Mouse (Mus musculus): ENCODE results near the gene Gm20388. TPM values are rescaled to one million over a fixed set of nuclear protein-coding genes. Genes with fewer than 3 reads are reported as not detected.

Gene Gm20388
- polyA plus RNA-seq, 1 experiment from 2014 or later = 5.5 TPM

DNA sequence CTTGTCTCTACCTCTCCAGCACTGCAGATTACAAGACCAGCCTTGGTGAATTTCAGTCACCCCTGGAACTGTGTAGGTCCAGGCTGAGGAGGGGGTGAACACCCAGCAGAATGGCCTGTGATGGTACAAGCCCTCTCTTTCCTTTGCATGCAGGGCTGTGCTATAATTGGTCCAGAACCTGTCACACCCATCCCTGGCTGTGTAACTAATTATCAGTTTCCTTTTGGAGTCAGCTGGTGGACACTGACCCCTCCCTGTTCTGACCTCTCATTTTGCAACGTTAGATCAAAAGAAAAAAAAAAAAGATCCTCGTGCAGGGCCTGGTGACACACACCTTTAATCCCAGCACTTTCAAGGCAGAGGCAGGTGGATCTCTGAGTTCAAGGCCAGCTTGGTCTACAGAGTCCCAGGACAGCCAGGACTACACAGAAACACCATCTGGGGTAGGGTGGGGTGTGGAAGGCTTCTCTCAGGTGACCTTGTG is 2032.5 kb downstream of the Gm20388 start:
- peaks cover 18% of the 10 kb centered on the region for H3K4me1 ChIP-seq
- H3K4me3 ChIP-seq = no peak overlapping the region
- H3K27ac ChIP-seq = no peak overlapping the region
- no peaks in the 10 kb centered on the region for H3K36me3 ChIP-seq (replicated peaks)
- H3K9me3 ChIP-seq = no peaks in the 10 kb centered on the region
- WGBS = 56% methylated on average over 2 of the region's 2 CpGs
- H3K27me3 ChIP-seq (ENCODE audit: poor library complexity, severe bottlenecking) = no peaks in the 10 kb centered on the region; the same call in 1 of the 2 replicates
- no peak for DNase-seq (ENCODE audit: extremely low spot score, low spot score)

DNA sequence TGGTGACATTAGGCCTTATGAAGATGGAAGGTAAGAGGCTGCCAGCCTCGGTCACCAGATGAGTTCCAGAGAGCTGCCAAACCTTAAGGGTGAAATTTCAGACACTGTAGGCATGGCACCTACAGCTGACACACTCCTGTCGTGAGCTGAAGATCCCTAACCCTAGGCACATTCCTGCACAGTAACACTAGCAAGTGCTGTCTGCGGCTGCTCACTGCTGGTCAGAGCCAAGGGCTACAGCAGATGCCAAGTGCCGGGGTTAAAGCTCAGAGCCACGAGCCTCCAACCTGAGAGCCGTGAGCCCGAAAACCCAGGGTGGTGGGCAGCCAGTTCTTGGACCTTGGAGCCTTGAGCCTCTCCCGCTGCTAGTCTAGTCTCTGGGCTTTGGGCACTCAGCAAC is 2033.1 kb downstream of the Gm20388 start:
- DNase-seq (ENCODE audit: extremely low spot score, low spot score) = no peak
- H3K4me1 ChIP-seq = peaks cover 24% of the 10 kb centered on the region
- no peaks in the 10 kb centered on the region; the same call in 1 of the 2 replicates for H3K27me3 ChIP-seq (ENCODE audit: poor library complexity, severe bottlenecking)
- H3K9me3 ChIP-seq = no peaks in the 10 kb centered on the region
- H3K36me3 ChIP-seq (replicated peaks) = no peaks in the 10 kb centered on the region
- WGBS = 86% methylated on average over 8 of the region's 8 CpGs
- no peak overlapping the region for H3K27ac ChIP-seq
- no peak overlapping the region for H3K4me3 ChIP-seq

DNA sequence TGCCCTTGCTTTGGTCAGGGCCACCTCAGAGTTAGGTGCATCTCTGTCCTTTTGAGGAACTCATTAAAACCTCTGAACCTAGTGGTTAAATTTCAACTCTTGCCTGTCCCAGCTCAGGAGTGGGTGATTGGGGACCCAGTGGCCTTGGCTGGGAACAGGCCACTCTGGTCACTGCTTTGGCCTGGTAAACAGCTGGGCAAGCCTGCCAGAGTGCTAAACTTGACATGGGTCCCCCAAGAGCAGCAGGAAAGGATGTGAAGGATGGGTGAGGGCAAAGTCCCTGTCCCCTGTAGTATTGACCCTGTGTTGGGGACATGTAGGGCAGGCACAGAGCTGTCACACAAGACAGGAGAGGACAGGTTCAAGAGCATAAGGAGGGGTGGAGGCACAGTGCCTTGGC is 2034.2 kb downstream of the Gm20388 start, which contains the start of gene Car5a:
Gene Car5a, minus strand, starts transcription at position 74 of the 400 bp plus-strand sequence.
- Histone ChIP-seq H3K36me3 (replicated peaks) (no peaks in the 10 kb centered on the region), H3K27me3 (ENCODE audit: poor library complexity, severe bottlenecking) (no peaks in the 10 kb centered on the region; the same call in 1 of the 2 replicates), H3K9me3 (no peaks in the 10 kb centered on the region), H3K4me3 (no peak within 1 kb of the TSS), H3K4me1 (peaks cover 33% of the 10 kb centered on the region), H3K27ac (no peak within 1 kb of the TSS)
- DNase-seq (ENCODE audit: extremely low spot score, low spot score) = no peak

DNA sequence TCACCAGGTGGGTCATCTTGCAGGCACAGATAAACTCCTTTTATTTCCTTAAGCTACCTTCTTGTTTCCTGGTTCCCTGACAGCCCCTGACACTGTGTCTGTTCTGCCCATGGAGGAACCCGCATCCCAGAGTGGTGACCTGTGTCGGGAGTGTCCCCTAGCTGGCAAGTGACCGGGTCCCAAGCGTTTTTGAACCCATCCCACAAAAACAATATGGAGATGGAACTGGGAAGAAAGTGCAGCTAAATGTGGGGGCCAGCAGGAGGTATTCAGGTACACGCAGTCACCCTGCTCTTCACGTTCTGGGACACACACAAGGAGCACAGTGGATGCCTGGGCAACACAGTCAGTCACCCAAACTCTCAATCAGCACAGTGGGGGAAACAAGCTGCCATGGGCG is 2035.7 kb downstream of the Gm20388 start:
- DNase-seq (ENCODE audit: extremely low spot score, low spot score) = no peak
- Histone ChIP-seq H3K36me3 (replicated peaks) (no peaks in the 10 kb centered on the region), H3K4me3 (no peak overlapping the region), H3K27ac (peak overlapping the region; percentile 92; the same call in 1 of the 2 replicates), H3K9me3 (no peaks in the 10 kb centered on the region), H3K4me1 (peaks cover 35% of the 10 kb centered on the region), H3K27me3 (ENCODE audit: poor library complexity, severe bottlenecking) (no peaks in the 10 kb centered on the region; the same call in 1 of the 2 replicates)
- 83% methylated on average over 7 of the region's 7 CpGs for WGBS

DNA sequence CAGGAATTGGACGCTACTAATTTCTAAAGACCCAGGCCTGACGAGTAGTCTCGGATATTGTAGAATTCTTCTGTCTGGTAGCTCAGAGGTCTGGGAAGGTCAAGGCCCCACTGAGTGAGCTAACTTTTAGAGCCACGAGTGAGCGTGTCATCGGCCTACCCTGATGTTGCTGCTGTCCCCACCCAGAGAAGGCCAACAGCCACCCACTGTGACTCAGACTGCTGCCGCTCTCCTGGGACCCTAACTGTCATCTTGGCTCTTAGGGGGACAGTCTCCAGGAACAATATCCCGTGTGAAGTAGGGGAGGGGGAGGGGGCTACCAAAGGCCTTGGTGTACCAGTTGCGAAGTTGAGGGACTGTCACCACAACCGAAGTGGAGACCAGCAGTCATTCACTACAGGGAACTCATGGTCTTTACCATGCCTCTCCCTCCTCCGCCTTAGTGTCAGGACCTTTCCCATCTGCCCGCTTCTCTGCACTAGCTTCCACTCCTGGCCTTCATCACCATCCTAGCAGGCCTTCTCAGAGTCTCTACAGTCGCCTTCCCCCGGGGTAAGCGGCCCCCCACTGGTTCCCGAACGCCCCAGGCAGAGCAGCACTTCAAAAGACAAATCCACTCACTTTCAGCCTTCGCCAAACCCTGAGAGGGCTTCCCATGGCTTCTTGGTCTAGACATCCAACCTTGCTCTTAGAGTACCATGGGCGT is 2036.6 kb downstream of the Gm20388 start:
- 28% methylated on average over 19 of the region's 19 CpGs for WGBS
- peaks cover 44% of the 10 kb centered on the region for H3K4me1 ChIP-seq
- DNase-seq (ENCODE audit: extremely low spot score, low spot score) = no peak
- H3K4me3 ChIP-seq = peak overlapping the region; percentile 52
- H3K27ac ChIP-seq = peak overlapping the region; percentile 92
- H3K36me3 ChIP-seq (replicated peaks) = no peaks in the 10 kb centered on the region
- H3K9me3 ChIP-seq = no peaks in the 10 kb centered on the region
- no peaks in the 10 kb centered on the region; the same call in 1 of the 2 replicates for H3K27me3 ChIP-seq (ENCODE audit: poor library complexity, severe bottlenecking)

DNA sequence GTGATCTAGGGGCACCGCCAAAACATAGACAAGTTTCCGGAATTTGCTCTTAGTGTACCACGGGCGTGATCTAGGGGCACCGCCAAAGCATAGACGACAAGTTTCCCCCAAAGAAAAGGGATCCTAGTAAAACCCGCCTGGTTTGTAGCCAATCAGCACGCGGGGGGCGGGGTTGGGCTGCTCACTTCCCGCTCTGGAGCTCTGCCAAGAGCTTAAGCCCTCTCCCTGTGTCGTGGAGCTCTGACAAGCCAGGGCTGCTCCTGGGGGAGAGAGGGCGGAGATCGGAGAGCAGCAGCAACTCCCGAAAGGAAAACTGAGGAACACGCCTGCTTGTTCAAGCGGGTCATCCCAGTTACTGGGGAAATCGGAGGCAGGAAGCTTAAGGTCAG is 2037.1 kb downstream of the Gm20388 start:
- DNase-seq (ENCODE audit: extremely low spot score, low spot score) = peak; percentile 94
- peaks cover 3% of the 10 kb centered on the region for H3K36me3 ChIP-seq (replicated peaks)
- H3K27me3 ChIP-seq (ENCODE audit: poor library complexity, severe bottlenecking) = no peaks in the 10 kb centered on the region; the same call in 1 of the 2 replicates
- H3K4me3 ChIP-seq = peak overlapping the region; percentile 52
- WGBS = under 1% methylated on average over 18 of the region's 18 CpGs
- H3K9me3 ChIP-seq = no peaks in the 10 kb centered on the region
- peak overlapping the region; percentile 92 for H3K27ac ChIP-seq
- H3K4me1 ChIP-seq = peaks cover 49% of the 10 kb centered on the region

DNA sequence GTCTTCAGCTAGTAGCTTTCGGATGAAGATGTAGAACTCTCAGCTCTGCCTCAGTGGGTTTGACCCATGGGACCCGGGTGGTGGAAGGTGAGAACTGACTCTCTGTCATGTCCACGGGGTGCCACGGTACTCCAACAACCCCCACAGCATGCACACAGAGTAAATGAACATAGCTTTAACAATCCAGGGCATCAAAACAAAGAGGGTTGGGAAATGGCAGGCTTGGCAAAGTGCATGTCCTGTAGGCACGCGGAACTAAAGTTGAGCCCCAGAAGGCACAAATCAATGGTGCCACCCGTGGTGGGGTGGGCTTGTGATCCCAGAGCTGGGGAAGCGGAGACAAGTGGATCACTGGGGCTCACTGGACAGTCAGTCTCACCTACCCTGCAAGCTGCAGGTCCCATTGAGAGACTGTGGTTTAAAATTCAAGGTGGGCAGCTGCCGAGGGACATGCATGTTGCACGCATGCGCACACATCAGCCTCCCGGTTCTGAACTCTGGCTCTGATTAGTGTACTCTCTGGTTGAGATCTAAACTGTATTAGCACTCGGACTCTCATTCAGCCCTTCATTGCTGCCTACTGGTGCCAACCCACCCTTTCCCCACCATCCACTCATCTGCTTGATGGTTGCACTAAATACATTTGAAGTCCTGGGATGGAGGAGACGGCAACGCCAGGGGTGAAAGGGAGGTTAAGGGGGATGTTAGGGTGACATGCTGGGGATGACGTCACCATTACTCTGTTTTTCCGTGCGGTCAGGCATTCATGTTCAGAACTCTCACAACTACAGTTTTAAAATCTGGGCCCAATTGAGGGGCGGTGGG is 2037.9 kb downstream of the Gm20388 start:
- Histone ChIP-seq H3K27ac (peak overlapping the region; percentile 92), H3K4me1 (peaks cover 52% of the 10 kb centered on the region), H3K27me3 (ENCODE audit: poor library complexity, severe bottlenecking) (no peaks in the 10 kb centered on the region; the same call in 1 of the 2 replicates), H3K9me3 (no peaks in the 10 kb centered on the region), H3K4me3 (peak overlapping the region; percentile 52), H3K36me3 (replicated peaks) (peaks cover 11% of the 10 kb centered on the region)
- WGBS = 62% methylated on average over 19 of the region's 19 CpGs
- DNase-seq (ENCODE audit: extremely low spot score, low spot score) = no peak

DNA sequence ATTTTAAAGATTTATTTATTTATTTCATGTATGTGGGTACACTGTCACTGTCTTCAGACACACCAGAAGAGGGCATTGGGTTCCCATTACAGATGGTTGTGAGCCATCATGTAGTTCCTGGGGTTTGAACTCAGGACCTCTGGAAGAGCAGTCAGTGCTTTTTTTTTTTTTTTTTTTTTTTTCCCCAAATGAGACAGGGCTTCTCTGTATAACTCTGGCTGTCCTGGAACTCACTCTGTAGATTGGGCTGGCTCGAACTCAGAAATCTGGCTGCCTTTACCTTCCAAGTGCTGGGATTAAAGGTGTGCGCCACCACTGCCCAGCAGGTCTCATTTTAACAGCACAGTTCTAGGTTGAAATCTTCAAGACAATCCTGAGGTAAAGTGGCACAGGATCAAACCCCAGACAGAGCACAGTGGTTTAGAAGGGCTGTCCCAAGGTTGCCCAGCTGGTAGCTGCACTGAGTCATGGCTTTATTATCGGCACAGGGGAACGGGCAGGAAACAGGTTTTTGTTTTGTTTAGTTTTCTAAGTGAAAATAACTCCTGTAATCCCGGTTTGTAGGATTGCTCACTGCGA is 2038.7 kb downstream of the Gm20388 start, which contains the start of gene Banp:
Gene Banp, plus strand, starts transcription at position 529 of the 579 bp plus-strand sequence.
- Histone ChIP-seq H3K4me3 (peak within 1 kb of the TSS; percentile 97), H3K27ac (peak within 1 kb of the TSS; percentile 96), H3K9me3 (no peaks in the 10 kb centered on the region), H3K27me3 (ENCODE audit: poor library complexity, severe bottlenecking) (no peaks in the 10 kb centered on the region; the same call in 1 of the 2 replicates), H3K4me1 (peaks cover 52% of the 10 kb centered on the region), H3K36me3 (replicated peaks) (peaks cover 19% of the 10 kb centered on the region)
- 64% methylated on average over 6 of the region's 6 CpGs for WGBS
- no peak for DNase-seq (ENCODE audit: extremely low spot score, low spot score)

DNA sequence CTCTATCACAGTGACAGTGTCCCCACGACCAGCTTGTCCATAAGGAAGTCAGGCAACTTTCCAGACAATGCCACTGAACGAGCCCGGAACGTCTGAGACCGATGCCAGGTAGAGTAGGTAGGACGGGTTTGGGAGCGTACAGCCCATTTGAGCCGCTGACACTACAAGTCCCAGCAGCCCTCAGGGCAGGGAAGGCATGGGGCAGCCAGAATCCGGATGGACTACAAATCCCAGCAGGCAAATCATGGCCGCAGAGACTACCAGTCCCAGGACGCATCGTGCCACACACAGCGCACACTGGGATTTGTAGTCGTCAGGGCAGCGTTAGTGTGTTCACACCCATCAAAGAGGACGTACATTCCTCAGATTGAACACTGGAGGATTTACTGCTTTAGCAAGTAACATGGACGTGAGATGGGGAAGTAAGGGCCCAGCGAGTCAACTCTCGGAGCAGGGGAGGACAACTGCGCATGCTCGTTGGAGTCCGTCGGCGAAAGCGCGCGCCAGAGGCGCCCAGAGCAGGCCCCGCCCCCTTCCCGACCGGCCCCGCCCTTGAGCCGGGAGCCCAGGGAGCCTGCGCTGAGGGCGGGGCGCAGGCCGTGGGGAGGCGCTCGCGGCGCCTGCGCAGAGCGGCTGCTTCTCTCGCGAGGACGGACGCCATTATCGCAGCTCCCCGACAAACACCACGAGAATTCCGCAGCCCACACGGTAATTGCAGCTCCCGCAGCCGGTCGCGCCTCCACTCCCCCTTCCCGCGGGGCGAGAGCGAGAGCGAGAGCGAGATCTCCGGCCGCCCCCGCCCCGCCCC is 2039.5 kb downstream of the Gm20388 start:
- peak overlapping the region; percentile 97 for H3K4me3 ChIP-seq
- peaks cover 52% of the 10 kb centered on the region for H3K4me1 ChIP-seq
- H3K27ac ChIP-seq = peak overlapping the region; percentile 96
- WGBS = under 1% methylated on average over 65 of the region's 66 CpGs
- H3K27me3 ChIP-seq (ENCODE audit: poor library complexity, severe bottlenecking) = no peaks in the 10 kb centered on the region; the same call in 1 of the 2 replicates
- peaks cover 27% of the 10 kb centered on the region for H3K36me3 ChIP-seq (replicated peaks)
- DNase-seq (ENCODE audit: extremely low spot score, low spot score) = peak; percentile 96
- H3K9me3 ChIP-seq = no peaks in the 10 kb centered on the region

DNA sequence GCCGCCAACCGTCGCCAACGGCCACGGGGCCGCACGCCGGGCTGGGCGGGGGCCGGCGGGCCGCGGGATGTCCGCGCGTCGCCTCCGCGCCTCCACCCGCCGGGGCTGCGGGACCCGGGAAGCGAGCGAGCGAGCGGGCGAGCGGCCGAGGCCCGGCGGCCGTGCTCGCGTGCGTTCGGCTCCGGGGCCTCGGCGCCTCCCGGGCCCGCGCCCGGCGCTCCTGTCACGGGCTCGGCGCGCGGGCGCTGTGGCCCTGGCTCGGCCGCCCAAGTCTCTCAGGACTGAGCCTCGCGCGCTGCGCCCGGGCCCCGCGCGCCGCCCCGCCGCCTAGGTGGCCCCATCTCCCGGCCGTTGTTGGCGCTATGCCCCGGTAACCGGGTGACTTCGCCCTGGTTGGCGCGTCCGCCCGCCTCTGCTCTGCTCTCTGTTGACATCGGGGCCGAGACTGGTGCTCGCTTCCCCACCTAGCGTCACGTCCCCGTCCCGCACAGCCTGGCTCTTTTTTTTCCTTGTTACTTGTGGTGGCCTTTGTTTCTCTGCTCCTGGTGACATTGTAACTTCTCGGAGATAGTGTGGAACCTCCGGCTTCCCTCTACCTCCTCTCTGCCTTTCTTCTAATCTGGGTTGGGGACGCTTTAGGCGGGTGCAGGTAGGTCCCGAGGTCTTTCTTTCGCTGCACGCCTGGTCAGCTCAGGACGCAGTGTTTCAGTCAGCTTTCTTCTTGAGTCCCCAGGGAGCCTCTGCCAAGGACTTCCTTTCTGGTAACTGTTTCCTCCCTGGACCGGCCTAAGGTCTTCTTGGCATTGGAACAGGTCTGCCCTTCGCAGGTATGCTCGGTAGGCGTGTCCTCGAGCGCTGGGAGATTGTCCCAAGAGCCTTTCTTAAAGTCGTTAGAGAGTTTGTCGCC is 2040.4 kb downstream of the Gm20388 start:
- Histone ChIP-seq H3K27me3 (ENCODE audit: poor library complexity, severe bottlenecking) (no peaks in the 10 kb centered on the region; the same call in 1 of the 2 replicates), H3K36me3 (replicated peaks) (peaks cover 34% of the 10 kb centered on the region), H3K4me1 (peaks cover 52% of the 10 kb centered on the region), H3K4me3 (peak overlapping the region; percentile 97), H3K9me3 (no peaks in the 10 kb centered on the region), H3K27ac (peak overlapping the region; percentile 96)
- peak; percentile 46 for DNase-seq (ENCODE audit: extremely low spot score, low spot score)
- whole genome bisulfite sequencing = 3% methylated on average over 97 of the region's 97 CpGs

DNA sequence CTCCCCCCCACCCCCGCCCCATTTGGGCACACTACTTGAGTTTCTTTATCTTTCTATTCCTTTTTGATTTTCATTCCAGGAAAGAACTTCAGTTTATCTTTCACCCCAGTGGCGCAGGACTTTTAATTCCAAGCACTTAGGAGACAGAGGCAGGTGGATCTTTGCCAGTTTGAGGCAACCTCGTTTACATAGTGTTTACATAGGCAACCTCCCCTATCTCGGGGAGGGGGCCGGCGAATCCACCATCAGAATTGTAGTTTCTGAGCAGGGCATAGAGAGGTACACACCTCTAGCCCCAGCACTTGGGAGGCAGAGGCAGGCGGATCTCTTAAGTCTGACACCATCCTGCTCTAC is 2041.0 kb downstream of the Gm20388 start:
- Histone ChIP-seq H3K27me3 (ENCODE audit: poor library complexity, severe bottlenecking) (no peaks in the 10 kb centered on the region; the same call in 1 of the 2 replicates), H3K36me3 (replicated peaks) (peaks cover 41% of the 10 kb centered on the region), H3K4me1 (peaks cover 49% of the 10 kb centered on the region), H3K9me3 (no peaks in the 10 kb centered on the region), H3K27ac (peak overlapping the region; percentile 96), H3K4me3 (peak overlapping the region; percentile 97)
- 47% methylated on average over 7 of the region's 7 CpGs for WGBS
- no peak for DNase-seq (ENCODE audit: extremely low spot score, low spot score)
